Mouse (Mus musculus): Measurements from ENCODE around the gene Sik2. TPM values are rescaled to one million over a fixed set of nuclear protein-coding genes. Genes with fewer than 3 reads are reported as not detected.

The Sik2 gene
- polyA plus RNA-seq, 1 experiment, result 10.5 TPM

GRCm38 (mm10) chr9:50905321-50905720 lies 103.6 kb downstream of the Sik2 start:
- H3K4me3 ChIP-seq, result no peak overlapping the region
- no peaks in the 10 kb centered on the region for H3K27me3 ChIP-seq (ENCODE audit: control insufficient read depth, insufficient read depth, insufficient read length)
- H3ac ChIP-seq (ENCODE audit: control insufficient read depth, insufficient read length), result no peak overlapping the region
- TF ChIP-seq MYOD1 (IDR thresholded peaks at IDR 0.05; ENCODE audit: control insufficient read depth in 1 of 3, insufficient read length in 2 of 3, low read depth in 2 of 3), result no peak
- TF ChIP-seq SRF (IDR thresholded peaks at IDR 0.05; ENCODE audit: control insufficient read depth, insufficient read length, low read depth), result no peak
- no peak for TF ChIP-seq TCF12 (IDR thresholded peaks at IDR 0.05; ENCODE audit: insufficient read depth, poor library complexity, severe bottlenecking)
- TF ChIP-seq USF1 (IDR thresholded peaks at IDR 0.05; ENCODE audit: low read depth), result no peak
- TF ChIP-seq CEBPB (IDR thresholded peaks at IDR 0.05; ENCODE audit: insufficient read depth, poor library complexity, severe bottlenecking), result no peak
- TF ChIP-seq POLR2AphosphoS2 (IDR thresholded peaks at IDR 0.05; ENCODE audit: insufficient read length, low read depth), result no peak
- TF ChIP-seq TCF3 (IDR thresholded peaks at IDR 0.05; ENCODE audit: insufficient read length, low read depth), result no peak
- TF ChIP-seq E2F4 (IDR thresholded peaks at IDR 0.05; ENCODE audit: insufficient read depth), result no peak
- no peak for TF ChIP-seq POLR2A (IDR thresholded peaks at IDR 0.05; ENCODE audit: insufficient read length, low read depth)
- TF ChIP-seq MYOG (IDR thresholded peaks at IDR 0.05; ENCODE audit: control insufficient read depth in 1 of 3, insufficient read depth in 1 of 3, insufficient read length in 2 of 3, low read depth in 2 of 3), result no peak
- TF ChIP-seq MAX (IDR thresholded peaks at IDR 0.05; ENCODE audit: low read depth), result no peak
- no peak for TF ChIP-seq REST (IDR thresholded peaks at IDR 0.05; ENCODE audit: insufficient read depth, insufficient read length)
- no peaks in the 10 kb centered on the region for H3K36me3 ChIP-seq (ENCODE audit: control insufficient read depth, insufficient read depth)
- H3K79me2 ChIP-seq (ENCODE audit: control insufficient read depth, insufficient read depth), result no peaks in the 10 kb centered on the region
- H3K4me2 ChIP-seq (ENCODE audit: low read depth), result no peak overlapping the region

- Histone ChIP-seq H3K36me3 (ENCODE audit: control insufficient read depth, insufficient read depth) (no peaks in the 10 kb centered on the region), H3K4me3 (no peak overlapping the region), H3ac (ENCODE audit: control insufficient read depth, insufficient read length) (no peak overlapping the region), H3K79me2 (ENCODE audit: control insufficient read depth, insufficient read depth) (no peaks in the 10 kb centered on the region), H3K4me2 (ENCODE audit: low read depth) (no peak overlapping the region), H3K27me3 (ENCODE audit: control insufficient read depth, insufficient read depth, insufficient read length) (no peaks in the 10 kb centered on the region)
- TF ChIP-seq POLR2A (IDR thresholded peaks at IDR 0.05; ENCODE audit: insufficient read length, low read depth) (no peak), SRF (IDR thresholded peaks at IDR 0.05; ENCODE audit: control insufficient read depth, insufficient read length, low read depth) (no peak), CEBPB (IDR thresholded peaks at IDR 0.05; ENCODE audit: insufficient read depth, poor library complexity, severe bottlenecking) (no peak), POLR2AphosphoS2 (IDR thresholded peaks at IDR 0.05; ENCODE audit: insufficient read length, low read depth) (no peak), MYOG (IDR thresholded peaks at IDR 0.05; ENCODE audit: control insufficient read depth in 1 of 3, insufficient read depth in 1 of 3, insufficient read length in 2 of 3, low read depth in 2 of 3) (no peak), MAX (IDR thresholded peaks at IDR 0.05; ENCODE audit: low read depth) (no peak), TCF3 (IDR thresholded peaks at IDR 0.05; ENCODE audit: insufficient read length, low read depth) (no peak), REST (IDR thresholded peaks at IDR 0.05; ENCODE audit: insufficient read depth, insufficient read length) (no peak), TCF12 (IDR thresholded peaks at IDR 0.05; ENCODE audit: insufficient read depth, poor library complexity, severe bottlenecking) (no peak), MYOD1 (IDR thresholded peaks at IDR 0.05; ENCODE audit: control insufficient read depth in 1 of 3, insufficient read length in 2 of 3, low read depth in 2 of 3) (no peak), E2F4 (IDR thresholded peaks at IDR 0.05; ENCODE audit: insufficient read depth) (no peak), USF1 (IDR thresholded peaks at IDR 0.05; ENCODE audit: low read depth) (no peak)
These were observed 104.6 kb downstream of the Sik2 start for GRCm38 (mm10) chr9:50904196-50904847.

GRCm38 (mm10) chr9:50900026-50900920 lies 108.6 kb downstream of the Sik2 start:
- H3ac ChIP-seq (ENCODE audit: control insufficient read depth, insufficient read length), result no peak overlapping the region
- H3K4me3 ChIP-seq, result no peak overlapping the region
- peak overlapping the region; percentile 89 for H3K4me2 ChIP-seq (ENCODE audit: low read depth)
- H3K36me3 ChIP-seq (ENCODE audit: control insufficient read depth, insufficient read depth), result peaks cover 9% of the 10 kb centered on the region
- TF ChIP-seq TCF12 (IDR thresholded peaks at IDR 0.05; ENCODE audit: insufficient read depth, poor library complexity, severe bottlenecking) (no peak), POLR2A (IDR thresholded peaks at IDR 0.05; ENCODE audit: insufficient read length, low read depth) (no peak), CEBPB (IDR thresholded peaks at IDR 0.05; ENCODE audit: insufficient read depth, poor library complexity, severe bottlenecking) (no peak), USF1 (IDR thresholded peaks at IDR 0.05; ENCODE audit: low read depth) (no peak), SRF (IDR thresholded peaks at IDR 0.05; ENCODE audit: control insufficient read depth, insufficient read length, low read depth) (no peak), POLR2AphosphoS2 (IDR thresholded peaks at IDR 0.05; ENCODE audit: insufficient read length, low read depth) (no peak)
- no peaks in the 10 kb centered on the region for H3K27me3 ChIP-seq (ENCODE audit: control insufficient read depth, insufficient read depth, insufficient read length)
- H3K79me2 ChIP-seq (ENCODE audit: control insufficient read depth, insufficient read depth), result no peaks in the 10 kb centered on the region

- H3K4me3 ChIP-seq, result no peak overlapping the region
- H3K79me2 ChIP-seq (ENCODE audit: control insufficient read depth, insufficient read depth), result no peaks in the 10 kb centered on the region
- H3ac ChIP-seq (ENCODE audit: control insufficient read depth, insufficient read length), result no peak overlapping the region
- TF ChIP-seq E2F4 (IDR thresholded peaks at IDR 0.05; ENCODE audit: insufficient read depth) (no peak), MYOG (IDR thresholded peaks at IDR 0.05; ENCODE audit: control insufficient read depth in 1 of 3, insufficient read depth in 1 of 3, insufficient read length in 2 of 3, low read depth in 2 of 3) (no peak), TCF3 (IDR thresholded peaks at IDR 0.05; ENCODE audit: insufficient read length, low read depth) (no peak), POLR2A (IDR thresholded peaks at IDR 0.05; ENCODE audit: insufficient read length, low read depth) (no peak), POLR2AphosphoS2 (IDR thresholded peaks at IDR 0.05; ENCODE audit: insufficient read length, low read depth) (no peak), SRF (IDR thresholded peaks at IDR 0.05; ENCODE audit: control insufficient read depth, insufficient read length, low read depth) (no peak), MAX (IDR thresholded peaks at IDR 0.05; ENCODE audit: low read depth) (no peak), MYOD1 (IDR thresholded peaks at IDR 0.05; ENCODE audit: control insufficient read depth in 1 of 3, insufficient read length in 2 of 3, low read depth in 2 of 3) (no peak), CEBPB (IDR thresholded peaks at IDR 0.05; ENCODE audit: insufficient read depth, poor library complexity, severe bottlenecking) (no peak), USF1 (IDR thresholded peaks at IDR 0.05; ENCODE audit: low read depth) (no peak), REST (IDR thresholded peaks at IDR 0.05; ENCODE audit: insufficient read depth, insufficient read length) (no peak), TCF12 (IDR thresholded peaks at IDR 0.05; ENCODE audit: insufficient read depth, poor library complexity, severe bottlenecking) (no peak)
- H3K27me3 ChIP-seq (ENCODE audit: control insufficient read depth, insufficient read depth, insufficient read length), result no peaks in the 10 kb centered on the region
- no peak overlapping the region for H3K4me2 ChIP-seq (ENCODE audit: low read depth)
- peaks cover 20% of the 10 kb centered on the region for H3K36me3 ChIP-seq (ENCODE audit: control insufficient read depth, insufficient read depth)
These were observed 115.2 kb downstream of the Sik2 start for GRCm38 (mm10) chr9:50893665-50894064.
